Mouse (Mus musculus): ENCODE measurements around the gene Arhgef2.

DNA sequence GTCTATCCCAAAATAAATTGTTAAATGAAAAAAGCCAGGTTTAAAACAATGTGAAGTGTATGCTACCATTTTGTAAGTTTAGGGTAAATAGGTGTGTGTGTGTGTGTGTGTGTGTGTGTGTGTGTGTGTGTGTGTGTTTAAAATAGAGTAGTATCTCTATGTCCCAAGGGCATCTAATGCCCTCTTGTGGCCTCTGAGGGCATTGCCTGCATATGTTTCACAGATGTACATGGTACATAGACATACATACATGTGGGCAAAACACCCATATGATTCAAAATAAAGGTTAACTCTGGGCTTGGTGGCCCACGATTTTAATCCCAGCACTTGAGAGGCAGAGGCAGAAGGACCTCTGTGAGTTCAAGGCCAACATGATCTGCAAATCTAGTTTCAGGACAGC lies 34.9 kb downstream of the Arhgef2 start:
- TF ChIP-seq GATA1 (IDR thresholded peaks at IDR 0.05; ENCODE audit: borderline replicate concordance, low read length), result no peak
- no peak for TF ChIP-seq FLI1 (IDR thresholded peaks at IDR 0.05; ENCODE audit: low read length)
